Mouse (Mus musculus): ENCODE measurements around the gene Dlg2. TPM values are rescaled to one million over a fixed set of nuclear protein-coding genes. Genes with fewer than 3 reads are reported as not detected.

Gene Dlg2
- polyA plus RNA-seq, 1 experiment, result 6.0 TPM

GRCm38 (mm10) chr7:91672236-91673017, 1196.0 kb downstream of the Dlg2 start:
- WGBS, result 88% methylated on average over 13 of the region's 13 CpGs
- DNase-seq, result no peak
- no peaks in the 10 kb centered on the region for H3K36me3 ChIP-seq (ENCODE audit: control insufficient read depth, insufficient read depth, low read length)
- TF ChIP-seq CTCF (IDR thresholded peaks at IDR 0.05; ENCODE audit: borderline replicate concordance, control insufficient read depth, extremely low read depth, insufficient read depth, low read length, poor library complexity), result no peak
- no peak for TF ChIP-seq POLR2A (IDR thresholded peaks at IDR 0.05; ENCODE audit: control insufficient read depth, extremely low read depth, insufficient read depth, low read length, poor library complexity)
- H3K4me3 ChIP-seq (ENCODE audit: control insufficient read depth, insufficient read depth, low read length), result no peak overlapping the region
- no peaks in the 10 kb centered on the region for H3K27me3 ChIP-seq (ENCODE audit: control insufficient read depth, insufficient read depth, low read length)
- H3K4me1 ChIP-seq (replicated peaks; ENCODE audit: control insufficient read depth, insufficient read depth, low read length), result no peaks in the 10 kb centered on the region
- H3K27ac ChIP-seq (ENCODE audit: control insufficient read depth, insufficient read depth, low read length), result no peak overlapping the region

- Histone ChIP-seq H3K4me1 (replicated peaks; ENCODE audit: control insufficient read depth, insufficient read depth, low read length) (no peaks in the 10 kb centered on the region), H3K27ac (ENCODE audit: control insufficient read depth, insufficient read depth, low read length) (no peak overlapping the region), H3K4me3 (ENCODE audit: control insufficient read depth, insufficient read depth, low read length) (no peak overlapping the region), H3K27me3 (ENCODE audit: control insufficient read depth, insufficient read depth, low read length) (no peaks in the 10 kb centered on the region), H3K36me3 (ENCODE audit: control insufficient read depth, insufficient read depth, low read length) (no peaks in the 10 kb centered on the region)
- TF ChIP-seq CTCF (IDR thresholded peaks at IDR 0.05; ENCODE audit: borderline replicate concordance, control insufficient read depth, extremely low read depth, insufficient read depth, low read length, poor library complexity) (no peak), POLR2A (IDR thresholded peaks at IDR 0.05; ENCODE audit: control insufficient read depth, extremely low read depth, insufficient read depth, low read length, poor library complexity) (no peak)
- DNase-seq, result no peak
Measured at GRCm38 (mm10) chr7:91674401-91674800, 1197.9 kb downstream of the Dlg2 start.

- DNase-seq, result no peak
- no peaks in the 10 kb centered on the region for H3K27me3 ChIP-seq (ENCODE audit: control insufficient read depth, insufficient read depth, low read length)
- no peak for TF ChIP-seq POLR2A (IDR thresholded peaks at IDR 0.05; ENCODE audit: control insufficient read depth, extremely low read depth, insufficient read depth, low read length, poor library complexity)
- TF ChIP-seq CTCF (IDR thresholded peaks at IDR 0.05; ENCODE audit: borderline replicate concordance, control insufficient read depth, extremely low read depth, insufficient read depth, low read length, poor library complexity), result no peak
- no peaks in the 10 kb centered on the region for H3K36me3 ChIP-seq (ENCODE audit: control insufficient read depth, insufficient read depth, low read length)
- no peak overlapping the region for H3K4me3 ChIP-seq (ENCODE audit: control insufficient read depth, insufficient read depth, low read length)
- 75% methylated on average over 2 of the region's 2 CpGs for whole genome bisulfite sequencing
- no peaks in the 10 kb centered on the region for H3K4me1 ChIP-seq (replicated peaks; ENCODE audit: control insufficient read depth, insufficient read depth, low read length)
- no peak overlapping the region for H3K27ac ChIP-seq (ENCODE audit: control insufficient read depth, insufficient read depth, low read length)
Measured at GRCm38 (mm10) chr7:91677934-91678333, 1201.5 kb downstream of the Dlg2 start.

GRCm38 (mm10) chr7:91687930-91688329, 1211.5 kb downstream of the Dlg2 start:
- H3K27me3 ChIP-seq (ENCODE audit: control insufficient read depth, insufficient read depth, low read length), result no peaks in the 10 kb centered on the region
- no peak overlapping the region for H3K4me3 ChIP-seq (ENCODE audit: control insufficient read depth, insufficient read depth, low read length)
- no peak overlapping the region for H3K27ac ChIP-seq (ENCODE audit: control insufficient read depth, insufficient read depth, low read length)
- DNase-seq, result no peak
- no peaks in the 10 kb centered on the region for H3K36me3 ChIP-seq (ENCODE audit: control insufficient read depth, insufficient read depth, low read length)
- no peaks in the 10 kb centered on the region for H3K4me1 ChIP-seq (replicated peaks; ENCODE audit: control insufficient read depth, insufficient read depth, low read length)
- TF ChIP-seq POLR2A (IDR thresholded peaks at IDR 0.05; ENCODE audit: control insufficient read depth, extremely low read depth, insufficient read depth, low read length, poor library complexity) (no peak), CTCF (IDR thresholded peaks at IDR 0.05; ENCODE audit: borderline replicate concordance, control insufficient read depth, extremely low read depth, insufficient read depth, low read length, poor library complexity) (no peak)

GRCm38 (mm10) chr7:91689829-91690228, 1213.4 kb downstream of the Dlg2 start:
- TF ChIP-seq CTCF (IDR thresholded peaks at IDR 0.05; ENCODE audit: borderline replicate concordance, control insufficient read depth, extremely low read depth, insufficient read depth, low read length, poor library complexity) (no peak), POLR2A (IDR thresholded peaks at IDR 0.05; ENCODE audit: control insufficient read depth, extremely low read depth, insufficient read depth, low read length, poor library complexity) (no peak)
- no peak overlapping the region for H3K27ac ChIP-seq (ENCODE audit: control insufficient read depth, insufficient read depth, low read length)
- no peaks in the 10 kb centered on the region for H3K4me1 ChIP-seq (replicated peaks; ENCODE audit: control insufficient read depth, insufficient read depth, low read length)
- H3K4me3 ChIP-seq (ENCODE audit: control insufficient read depth, insufficient read depth, low read length), result no peak overlapping the region
- 90% methylated on average over 2 of the region's 2 CpGs for whole genome bisulfite sequencing
- no peaks in the 10 kb centered on the region for H3K36me3 ChIP-seq (ENCODE audit: control insufficient read depth, insufficient read depth, low read length)
- no peaks in the 10 kb centered on the region for H3K27me3 ChIP-seq (ENCODE audit: control insufficient read depth, insufficient read depth, low read length)
- DNase-seq, result no peak

- H3K4me3 ChIP-seq (ENCODE audit: control insufficient read depth, insufficient read depth, low read length), result no peak overlapping the region
- WGBS, result 30% methylated on average over 5 of the region's 5 CpGs
- H3K4me1 ChIP-seq (replicated peaks; ENCODE audit: control insufficient read depth, insufficient read depth, low read length), result no peaks in the 10 kb centered on the region
- H3K27ac ChIP-seq (ENCODE audit: control insufficient read depth, insufficient read depth, low read length), result no peak overlapping the region
- no peaks in the 10 kb centered on the region for H3K27me3 ChIP-seq (ENCODE audit: control insufficient read depth, insufficient read depth, low read length)
- no peak for DNase-seq
- TF ChIP-seq POLR2A (IDR thresholded peaks at IDR 0.05; ENCODE audit: control insufficient read depth, extremely low read depth, insufficient read depth, low read length, poor library complexity) (no peak), CTCF (IDR thresholded peaks at IDR 0.05; ENCODE audit: borderline replicate concordance, control insufficient read depth, extremely low read depth, insufficient read depth, low read length, poor library complexity) (no peak)
- no peaks in the 10 kb centered on the region for H3K36me3 ChIP-seq (ENCODE audit: control insufficient read depth, insufficient read depth, low read length)
Measured at GRCm38 (mm10) chr7:91709853-91710252, 1233.4 kb downstream of the Dlg2 start.
